Mouse (Mus musculus) cerebellum, adult 9-10 months (tissue): ENCODE measurements around the gene Atp6v0e.

Source experiments
- DNase-seq: peaks from one replicate; pipeline ENCODE4 v3.0.0; 2022

Atp6v0e gene

GRCm38 (mm10) chr17:26662978-26663683, at the start of gene Atp6v0e:
Gene Atp6v0e (plus strand): TSS chr17:26663231.
- peak; percentile 95 for DNase-seq

- DNase-seq, result no peak
These were observed 48.7 kb upstream of the Atp6v0e start for GRCm38 (mm10) chr17:26614286-26614685.

- DNase-seq, result no peak
These were observed 48.1 kb upstream of the Atp6v0e start for GRCm38 (mm10) chr17:26614708-26615486.

GRCm38 (mm10) chr17:26616696-26617095, 46.3 kb upstream of the Atp6v0e start:
- no peak for DNase-seq

GRCm38 (mm10) chr17:26618498-26618897, 44.5 kb upstream of the Atp6v0e start:
- DNase-seq, result no peak

GRCm38 (mm10) chr17:26619577-26619976, 43.5 kb upstream of the Atp6v0e start:
- DNase-seq, result peak; percentile 69

DNA sequence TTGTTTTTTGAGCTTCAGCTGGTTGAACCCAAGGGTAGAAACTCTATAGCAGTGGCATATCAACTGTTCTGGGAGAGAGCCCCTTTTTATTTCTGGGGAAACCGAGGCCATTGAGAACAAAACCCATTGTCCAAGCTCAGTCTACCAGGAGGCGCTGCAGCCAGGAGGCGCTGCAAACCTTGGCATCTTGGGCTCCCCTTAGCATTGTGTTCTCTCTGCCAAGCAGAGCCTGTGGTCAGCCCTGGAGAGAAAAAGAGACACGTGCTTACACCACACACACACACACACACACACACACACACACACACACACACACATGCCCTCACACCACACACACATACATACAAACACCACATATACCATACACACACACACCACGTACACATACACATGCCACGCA, 42.7 kb upstream of the Atp6v0e start:
- DNase-seq, result peak; percentile 58

DNA sequence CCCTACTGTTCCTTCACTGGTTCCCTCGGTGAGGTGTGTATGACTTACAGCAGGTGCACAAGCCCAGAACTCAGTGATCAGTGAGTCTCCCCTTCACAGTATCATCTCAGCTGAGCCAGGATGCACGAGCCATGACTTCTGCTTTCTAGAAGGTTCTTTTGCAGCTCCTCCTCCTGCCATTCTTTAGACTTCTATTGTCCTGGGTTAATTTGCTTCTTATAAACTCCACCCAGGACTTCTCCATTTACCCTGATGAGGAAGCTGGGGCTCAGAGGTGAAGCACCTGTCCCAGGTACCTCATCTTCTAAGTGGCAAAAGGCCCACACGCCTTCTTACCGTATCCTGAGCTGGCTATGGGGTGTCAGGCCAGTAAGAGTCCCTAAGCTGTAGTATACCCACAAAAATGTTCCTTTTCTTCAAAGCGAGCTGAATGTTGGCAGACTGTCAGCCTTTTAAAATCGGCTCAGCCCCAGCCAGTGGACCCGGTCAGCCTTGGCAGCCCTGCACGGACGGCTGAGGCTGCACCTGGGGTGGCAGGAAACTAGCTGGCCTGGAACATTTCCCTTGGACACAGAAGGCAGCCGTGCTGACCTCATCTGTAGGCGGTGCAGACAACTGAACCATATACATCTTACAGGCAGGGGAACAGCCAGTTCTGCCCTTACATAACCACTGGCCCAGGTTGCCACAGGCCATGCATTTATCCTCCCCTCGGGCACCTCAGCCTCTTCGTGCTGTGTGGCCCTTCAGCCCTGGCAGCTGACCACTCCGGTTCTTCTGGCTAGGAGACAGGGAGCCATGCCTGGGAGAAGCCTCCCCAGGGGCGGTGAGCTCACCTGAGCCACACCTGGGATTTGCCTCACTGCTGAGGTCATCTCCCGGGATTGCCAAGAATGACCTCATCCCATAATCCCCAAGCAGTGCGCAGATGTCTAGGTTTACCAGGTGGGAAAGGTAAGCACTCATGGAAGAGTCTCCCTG, 42.0 kb upstream of the Atp6v0e start:
- DNase-seq, result peak; percentile 95

DNA sequence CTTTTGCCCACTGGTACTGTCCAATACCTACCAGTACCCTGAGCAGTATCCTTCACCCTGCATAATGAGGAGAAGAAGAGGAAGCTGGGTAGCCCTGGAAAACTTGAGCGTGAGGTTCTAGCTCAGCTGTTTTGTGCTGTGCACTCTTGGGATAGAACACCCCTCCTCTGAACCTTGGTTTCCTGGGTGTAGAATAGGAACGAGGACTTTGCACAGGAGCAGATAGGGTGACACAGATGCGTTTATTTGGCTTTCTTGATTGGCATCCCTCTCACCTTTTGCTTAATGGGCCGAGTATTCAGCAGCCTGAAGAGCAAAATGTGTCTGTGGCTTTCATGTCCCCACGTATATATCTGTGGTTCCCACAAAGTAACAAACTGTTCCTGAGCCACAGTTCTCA, 41.1 kb upstream of the Atp6v0e start:
- no peak for DNase-seq

GRCm38 (mm10) chr17:26623991-26624390, 39.0 kb upstream of the Atp6v0e start:
- DNase-seq, result no peak

DNA sequence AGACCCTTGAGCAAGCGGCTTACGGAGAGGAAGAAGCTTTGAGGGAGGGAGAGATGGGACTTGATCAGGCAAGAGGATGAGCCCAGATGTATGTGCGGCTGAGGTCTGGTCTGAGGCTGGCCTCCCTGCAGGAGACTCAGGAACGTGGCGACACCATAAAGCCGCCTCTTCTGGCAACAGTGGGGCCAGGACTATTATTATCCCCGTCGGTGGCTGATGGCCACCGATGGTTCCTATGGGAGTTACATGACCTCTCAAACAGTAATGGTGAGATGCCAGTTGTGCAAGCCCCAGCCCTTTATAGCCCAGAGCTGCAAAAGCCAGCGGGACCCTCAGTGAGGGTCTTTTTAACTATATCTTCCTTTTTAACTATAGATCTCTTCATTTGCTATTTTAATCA, 38.0 kb upstream of the Atp6v0e start:
- DNase-seq, result no peak

GRCm38 (mm10) chr17:26625521-26626010, 37.5 kb upstream of the Atp6v0e start:
- no peak for DNase-seq

GRCm38 (mm10) chr17:26628479-26628878, 34.6 kb upstream of the Atp6v0e start:
- DNase-seq, result no peak

- DNase-seq, result no peak
These were observed 34.1 kb upstream of the Atp6v0e start for GRCm38 (mm10) chr17:26628936-26629335.

DNA sequence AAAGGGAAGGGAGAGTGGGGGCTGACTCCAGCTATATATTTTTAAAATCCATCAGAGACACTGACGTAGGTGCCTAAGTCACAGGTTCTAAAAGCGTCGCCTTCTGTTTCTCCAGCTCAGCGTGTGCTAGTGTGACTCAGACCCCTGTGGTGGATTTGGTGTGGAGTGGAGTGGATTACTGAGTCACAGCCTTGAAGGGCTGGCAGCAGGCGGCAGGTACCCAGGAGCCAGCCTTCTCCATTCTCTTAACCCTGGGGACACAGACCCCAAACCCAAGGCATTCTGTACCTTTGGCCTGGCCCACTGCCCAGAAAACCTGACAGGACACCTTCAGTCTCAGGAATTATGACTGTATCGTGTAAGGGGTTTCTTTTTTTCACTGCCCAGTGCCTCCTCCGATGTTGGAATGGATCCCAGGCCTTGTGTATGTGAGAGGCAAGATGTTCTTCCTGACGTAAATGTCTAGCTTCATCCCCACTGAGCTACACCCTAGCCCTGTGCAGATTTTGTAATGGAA, 31.2 kb upstream of the Atp6v0e start:
- peak; percentile 76 for DNase-seq

DNA sequence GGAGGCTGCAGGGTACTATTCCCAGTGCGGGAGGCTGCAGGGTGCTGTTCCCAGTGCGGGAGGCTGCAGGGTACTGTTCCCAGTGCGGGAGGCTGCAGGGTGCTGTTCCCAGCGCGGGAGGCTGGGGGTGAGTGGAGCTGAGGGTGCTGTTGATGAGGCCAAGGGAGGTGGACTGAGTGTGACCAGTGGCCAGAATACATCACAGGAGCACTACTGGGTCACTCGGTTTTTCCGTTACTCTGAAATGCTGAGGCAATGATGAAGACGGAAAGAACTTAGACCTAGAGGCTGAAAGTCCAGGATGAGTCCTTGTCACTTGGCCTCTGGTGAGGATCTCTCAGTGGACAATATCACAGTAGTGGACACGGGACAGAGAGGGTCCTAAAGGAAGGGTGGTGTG, 29.8 kb upstream of the Atp6v0e start:
- no peak for DNase-seq

GRCm38 (mm10) chr17:26633926-26634325, 29.1 kb upstream of the Atp6v0e start:
- DNase-seq, result no peak

GRCm38 (mm10) chr17:26634539-26634938, 28.5 kb upstream of the Atp6v0e start:
- DNase-seq, result no peak

DNA sequence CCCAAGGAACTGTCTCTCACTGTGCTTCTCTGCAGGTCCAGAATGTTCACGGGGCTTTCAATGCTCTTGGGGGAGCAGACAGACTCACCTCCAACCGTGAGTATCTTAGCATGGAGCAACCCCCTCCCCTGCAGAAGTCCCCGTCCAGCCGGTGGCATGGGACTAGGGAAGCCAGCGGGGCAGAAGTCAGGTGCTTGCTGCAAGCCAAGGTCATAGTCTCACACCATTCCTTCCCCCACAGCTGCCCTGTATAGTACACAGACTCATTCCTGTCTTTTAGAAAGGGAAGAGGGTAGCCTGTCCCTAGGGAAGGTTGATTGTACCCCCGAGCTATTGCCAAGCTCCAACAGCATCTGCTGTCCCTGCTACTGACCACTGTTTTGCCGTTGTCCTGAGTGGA, 27.1 kb upstream of the Atp6v0e start:
- no peak for DNase-seq

- no peak for DNase-seq
These were observed 25.2 kb upstream of the Atp6v0e start for GRCm38 (mm10) chr17:26637851-26638250.

DNA sequence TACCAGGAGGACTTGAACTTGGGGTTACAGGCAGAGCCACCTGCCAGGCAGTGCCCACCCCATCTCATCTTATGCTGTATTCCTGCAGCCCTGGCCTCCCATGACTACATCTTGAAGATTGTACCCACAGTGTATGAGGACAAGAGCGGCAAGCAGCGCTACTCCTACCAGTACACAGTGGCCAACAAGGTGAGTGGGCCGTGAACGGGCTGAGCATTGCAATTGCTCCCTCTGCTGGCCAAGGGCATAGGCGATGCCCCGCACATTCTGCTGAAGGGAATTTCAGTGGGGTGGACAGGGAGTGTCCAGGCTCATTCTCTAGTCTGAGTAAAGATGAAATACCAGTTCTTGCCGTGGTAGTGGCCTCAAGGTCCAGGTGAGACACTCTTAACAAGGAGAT, 24.4 kb upstream of the Atp6v0e start:
- DNase-seq, result peak; percentile 85

- DNase-seq, result no peak
These were observed 23.2 kb upstream of the Atp6v0e start for GRCm38 (mm10) chr17:26639791-26640190.

DNA sequence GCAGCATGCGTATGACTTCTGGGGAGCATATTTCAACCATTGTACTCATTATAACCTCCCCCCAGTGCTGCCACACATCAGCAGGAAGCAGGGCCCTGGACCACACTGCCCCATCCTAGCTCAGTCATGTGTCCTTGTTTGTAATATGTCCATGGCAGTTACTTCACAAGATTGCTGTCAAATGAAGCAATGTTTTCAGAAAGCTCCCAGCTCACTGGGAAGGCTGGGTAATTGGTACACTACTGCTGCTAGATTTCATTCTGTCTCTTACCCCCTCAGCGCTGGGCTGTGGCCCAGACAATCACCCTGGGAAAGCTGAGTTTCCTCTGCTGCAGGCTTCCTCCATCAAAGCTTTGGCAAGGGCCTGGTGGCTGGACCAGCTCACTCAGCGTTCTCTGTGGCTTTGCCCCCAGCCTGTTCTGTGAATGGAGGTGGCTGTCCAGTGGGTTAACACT, 22.7 kb upstream of the Atp6v0e start:
- DNase-seq, result no peak
